Mouse (Mus musculus): ENCODE measurements around the gene Cops4. TPM values are rescaled to one million over a fixed set of nuclear protein-coding genes. Genes with fewer than 3 reads are reported as not detected.

The Cops4 gene
- total RNA-seq, 2 experiments from 2014 or later = 73.3 to 73.8 TPM

DNA sequence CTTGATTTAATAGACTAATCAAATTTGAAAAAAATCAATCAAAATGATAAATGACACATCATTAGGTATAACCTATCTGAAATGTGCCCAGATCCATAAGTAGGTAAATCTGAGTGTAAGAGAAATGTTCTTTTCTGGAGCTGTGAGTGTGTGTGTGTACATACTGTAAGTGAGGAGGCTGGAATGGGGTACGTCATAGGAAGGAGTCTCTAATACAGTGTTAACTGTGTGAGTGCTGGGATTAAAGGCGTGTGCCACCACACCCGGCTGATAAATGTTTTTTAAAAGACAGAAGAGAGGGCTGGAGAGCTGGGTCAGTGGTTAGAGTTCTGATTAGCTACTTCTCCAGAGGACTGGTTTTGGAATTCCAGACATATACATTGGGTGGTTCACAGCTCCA, 7.5 kb downstream of the Cops4 start:
- intact Hi-C loops (cut with DNase I) = no loop called here
- no peak for DNase-seq (ENCODE audit: low spot score in 2 of 2)

- DNase-seq (ENCODE audit: low spot score in 2 of 2) = peak; percentile 37 to 63
- intact Hi-C loops (cut with DNase I) = no loop called here
These were observed 8.1 kb downstream of the Cops4 start for GRCm38 (mm10) chr5:100526164-100526563.

GRCm38 (mm10) chr5:100535826-100536225, 17.7 kb downstream of the Cops4 start:
- no peak for DNase-seq (ENCODE audit: low spot score in 2 of 2)
- intact Hi-C loops (cut with DNase I) = loop anchor here (5.0 kb wide), 1 partner anchor 164 kb away; no protein-coding TSS in a partner anchor

DNA sequence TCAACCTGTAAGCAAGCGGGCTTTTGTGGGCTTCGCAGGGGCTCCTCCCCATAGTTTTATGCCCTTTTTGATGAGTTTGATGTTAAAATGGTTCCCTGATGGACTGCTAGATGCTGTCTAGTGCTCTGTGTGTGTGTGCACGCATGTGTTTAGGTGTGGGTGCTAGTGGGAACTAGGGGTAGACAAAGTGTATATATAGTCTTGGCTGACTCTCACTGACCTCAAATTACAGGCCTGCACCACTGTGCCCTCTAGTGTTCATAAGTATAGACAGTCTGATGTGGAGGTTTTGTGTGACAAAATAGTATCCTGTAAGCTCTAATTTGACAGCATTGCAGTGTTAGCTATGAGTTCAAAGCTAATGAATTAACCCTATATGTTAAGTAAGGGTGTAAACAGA, 18.5 kb downstream of the Cops4 start:
- peak; percentile 43 to 52 for DNase-seq (ENCODE audit: low spot score in 2 of 2)

DNA sequence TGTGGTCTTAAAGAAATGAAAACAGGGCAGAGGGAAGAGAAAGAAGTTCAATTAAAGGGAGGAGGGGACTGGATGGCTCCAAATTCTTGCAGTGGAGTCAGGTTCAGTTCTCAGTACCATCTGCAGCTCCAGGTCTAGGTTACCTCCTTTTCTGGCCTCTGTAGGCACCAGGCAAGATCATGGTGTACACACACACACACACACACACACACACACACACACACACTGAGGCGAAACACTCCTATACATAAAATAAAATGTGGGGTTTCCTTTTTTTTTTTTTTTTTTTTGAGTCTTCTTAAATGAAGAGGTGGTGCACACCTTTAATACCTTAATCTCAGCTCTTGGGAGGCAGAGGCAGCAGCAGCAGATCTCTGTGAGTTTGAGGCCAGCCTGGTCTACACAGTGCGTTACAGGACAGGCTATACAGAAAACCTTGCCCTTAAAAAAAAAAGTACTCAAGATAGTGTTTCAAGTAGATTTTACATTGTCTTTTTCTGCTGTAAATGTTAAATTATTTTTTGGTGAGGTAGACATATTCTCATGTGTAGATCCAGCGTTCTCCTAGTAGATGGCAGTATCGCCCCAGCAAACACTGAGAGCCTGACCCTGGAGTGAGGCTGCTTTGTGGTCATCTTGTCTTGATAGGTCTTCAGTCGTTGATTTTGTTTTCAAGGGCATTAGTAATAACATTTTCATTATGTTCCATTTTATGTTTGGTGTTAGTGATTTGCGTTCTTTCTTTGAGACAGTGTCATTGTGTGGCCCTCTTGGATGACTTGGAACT, 28.4 kb downstream of the Cops4 start:
- no peak for DNase-seq (ENCODE audit: low spot score in 2 of 2)
- intact Hi-C loops (cut with DNase I) = loop anchor here (5.0 to 10.0 kb wide), 2 partner anchors 121 to 248 kb away; partner anchors contain the start of genes Helq and Mrps18c

More for the DNA sequence above, 18.5 kb downstream of the Cops4 start:
- intact Hi-C loops (cut with DNase I) = loop anchor here (5.0 kb wide), 1 partner anchor 164 kb away; no protein-coding TSS in a partner anchor

- intact Hi-C loops (cut with DNase I) = loop anchor here (5.0 to 10.0 kb wide), 2 partner anchors 119 to 247 kb away; partner anchors contain the start of genes Helq and Mrps18c
- no peak for DNase-seq (ENCODE audit: low spot score in 2 of 2)
These were observed 30.1 kb downstream of the Cops4 start for GRCm38 (mm10) chr5:100548236-100548635.

DNA sequence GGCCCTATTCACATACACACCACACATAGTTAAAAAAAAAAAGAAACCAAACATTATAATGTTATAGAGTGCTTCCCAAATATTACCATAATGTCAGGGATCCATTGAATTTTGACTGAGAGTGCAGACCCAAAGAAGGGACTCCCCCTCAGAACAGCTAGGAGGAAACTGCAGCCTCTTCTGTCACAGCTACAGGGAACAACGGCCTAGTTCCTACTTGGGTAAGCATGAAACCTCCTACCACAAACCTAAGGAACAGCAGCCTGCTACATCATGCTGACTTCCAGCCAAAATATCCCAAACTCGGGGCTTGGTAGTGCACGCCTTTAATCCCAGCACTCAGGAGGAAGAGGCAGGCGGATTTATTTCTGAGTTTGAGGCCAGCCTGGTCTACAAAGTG, 31.2 kb downstream of the Cops4 start:
- intact Hi-C loops (cut with DNase I) = loop anchor here (5.0 to 10.0 kb wide), 2 partner anchors 118 to 245 kb away; partner anchors contain the start of genes Helq and Mrps18c
- no peak for DNase-seq (ENCODE audit: low spot score in 2 of 2)

GRCm38 (mm10) chr5:100550151-100550550, 32.0 kb downstream of the Cops4 start:
- intact Hi-C loops (cut with DNase I) = no loop called here
- DNase-seq (ENCODE audit: low spot score in 2 of 2) = no peak

DNA sequence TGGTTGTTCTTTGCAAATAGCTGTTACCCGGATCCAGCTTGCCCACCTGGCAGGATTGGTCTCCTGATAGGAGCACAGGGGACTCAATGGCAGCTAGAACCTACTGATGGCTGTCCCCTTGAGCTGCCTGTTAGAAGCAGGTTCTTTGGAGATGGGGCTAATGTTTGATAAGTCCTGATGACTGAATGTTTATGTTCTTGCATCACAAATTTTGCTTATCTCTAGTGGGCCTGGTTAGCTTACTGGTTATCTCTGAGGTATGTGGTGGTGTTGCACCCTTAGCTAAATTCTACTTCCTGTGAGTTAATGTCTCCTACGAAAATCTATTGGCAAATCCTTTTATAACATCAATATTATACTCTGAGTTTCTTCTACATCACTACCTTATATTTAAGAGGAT, 33.8 kb downstream of the Cops4 start:
- no peak for DNase-seq (ENCODE audit: low spot score in 2 of 2)
- intact Hi-C loops (cut with DNase I) = no loop called here

DNA sequence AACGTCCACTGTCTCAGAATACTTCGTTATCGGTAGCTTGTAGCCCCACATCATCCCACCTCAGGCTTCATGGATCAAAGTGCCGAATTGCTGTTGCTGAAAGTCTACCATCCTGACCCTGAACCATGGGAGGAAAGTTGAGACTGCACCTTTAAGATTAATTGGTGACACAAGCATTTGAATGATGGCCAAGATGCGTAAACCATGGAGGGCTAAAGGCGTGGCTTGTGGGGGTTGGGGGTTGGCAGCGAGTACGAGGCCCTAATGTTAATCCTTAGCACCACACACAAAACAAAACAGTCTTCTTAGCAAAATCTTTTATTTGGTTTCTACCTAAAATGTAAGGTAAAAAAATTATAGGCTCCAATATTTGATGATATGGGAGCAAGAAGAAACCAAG, 35.3 kb downstream of the Cops4 start:
- no peak for DNase-seq (ENCODE audit: low spot score in 2 of 2)
- intact Hi-C loops (cut with DNase I) = no loop called here

- DNase-seq (ENCODE audit: low spot score in 2 of 2) = no peak
- intact Hi-C loops (cut with DNase I) = no loop called here
These were observed 38.9 kb downstream of the Cops4 start for GRCm38 (mm10) chr5:100557019-100557418.

GRCm38 (mm10) chr5:100557537-100557936, 39.4 kb downstream of the Cops4 start:
- intact Hi-C loops (cut with DNase I) = no loop called here
- DNase-seq (ENCODE audit: low spot score in 2 of 2) = no peak

GRCm38 (mm10) chr5:100558783-100559182, 40.7 kb downstream of the Cops4 start:
- DNase-seq (ENCODE audit: low spot score in 2 of 2) = no peak
- intact Hi-C loops (cut with DNase I) = no loop called here

- intact Hi-C loops (cut with DNase I) = no loop called here
- no peak for DNase-seq (ENCODE audit: low spot score in 2 of 2)
These were observed 41.2 kb downstream of the Cops4 start for GRCm38 (mm10) chr5:100559357-100559756.

GRCm38 (mm10) chr5:100562702-100563101, 44.6 kb downstream of the Cops4 start:
- DNase-seq (ENCODE audit: low spot score in 2 of 2) = no peak
- intact Hi-C loops (cut with DNase I) = loop anchor here (5.0 kb wide), 1 partner anchor 100 kb away; no protein-coding TSS in a partner anchor

GRCm38 (mm10) chr5:100566798-100567197, 48.7 kb downstream of the Cops4 start:
- intact Hi-C loops (cut with DNase I) = no loop called here
- no peak for DNase-seq (ENCODE audit: low spot score in 2 of 2)

GRCm38 (mm10) chr5:100567258-100568032, 49.3 kb downstream of the Cops4 start:
- intact Hi-C loops (cut with DNase I) = no loop called here

GRCm38 (mm10) chr5:100568177-100568576, 50.1 kb downstream of the Cops4 start:
- DNase-seq (ENCODE audit: low spot score in 2 of 2) = no peak
- intact Hi-C loops (cut with DNase I) = no loop called here

More at GRCm38 (mm10) chr5:100567258-100568032, 49.3 kb downstream of the Cops4 start:
- DNase-seq (ENCODE audit: low spot score in 2 of 2) = no peak

- DNase-seq (ENCODE audit: low spot score in 2 of 2) = no peak
- intact Hi-C loops (cut with DNase I) = no loop called here
These were observed 50.7 kb downstream of the Cops4 start for GRCm38 (mm10) chr5:100568802-100569201.

DNA sequence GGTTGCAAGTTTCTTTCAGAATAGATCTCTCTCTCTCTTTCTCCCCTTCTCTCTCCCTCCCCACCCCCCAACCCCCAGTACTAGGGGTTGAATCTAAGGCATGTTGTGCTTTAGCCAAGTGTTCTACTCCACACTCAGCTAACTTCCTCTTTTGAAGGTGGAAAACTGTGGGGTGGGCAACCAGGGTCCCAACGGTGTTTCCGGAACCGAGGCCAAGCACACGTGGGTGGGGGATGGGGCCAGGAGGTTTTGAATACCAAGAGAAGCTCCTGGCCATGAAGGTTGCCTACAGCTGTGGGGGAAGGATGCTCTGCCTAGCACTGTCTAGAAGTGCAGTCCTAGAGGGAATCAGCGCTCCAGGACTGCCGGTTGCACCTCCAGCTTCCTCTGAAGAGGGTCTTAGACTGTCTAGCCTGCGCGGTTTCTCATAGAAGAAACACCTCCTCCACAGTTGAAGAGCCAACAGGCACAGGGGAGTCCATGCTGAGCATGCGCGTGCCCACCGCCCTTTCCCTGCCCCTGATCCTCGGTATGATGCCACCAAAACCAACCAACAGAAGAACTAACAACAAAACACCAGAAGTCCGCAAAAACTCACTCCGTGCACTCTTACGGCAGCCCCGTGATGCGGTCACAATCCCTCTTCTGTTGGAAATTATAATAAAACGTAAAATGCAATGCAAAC, 51.3 kb downstream of the Cops4 start:
- intact Hi-C loops (cut with DNase I) = no loop called here
- DNase-seq (ENCODE audit: low spot score in 2 of 2) = no peak
